Mouse (Mus musculus): ENCODE results near the gene 5330417C22Rik.

The 5330417C22Rik gene

GRCm38 (mm10) chr3:108542299-108542698, 6.0 kb upstream of the 5330417C22Rik start:
- TF ChIP-seq GATA4 (IDR thresholded peaks at IDR 0.05; ENCODE audit: insufficient replicate concordance, low read length) = no peak

GRCm38 (mm10) chr3:108537303-108537702, 967 bp upstream of the 5330417C22Rik start:
- no peak for TF ChIP-seq GATA4 (IDR thresholded peaks at IDR 0.05; ENCODE audit: insufficient replicate concordance, low read length)

GRCm38 (mm10) chr3:108535896-108536516, 330 bp downstream of the 5330417C22Rik start:
- no peak for TF ChIP-seq GATA4 (IDR thresholded peaks at IDR 0.05; ENCODE audit: insufficient replicate concordance, low read length)

GRCm38 (mm10) chr3:108533951-108534350, 2.4 kb downstream of the 5330417C22Rik start, which contains the start of gene 1700013F07Rik:
TSS of gene 1700013F07Rik (plus strand) at chr3:108534150.
- TF ChIP-seq GATA4 (IDR thresholded peaks at IDR 0.05; ENCODE audit: insufficient replicate concordance, low read length) = no peak

GRCm38 (mm10) chr3:108533114-108533885, 3.0 kb downstream of the 5330417C22Rik start:
- no peak for TF ChIP-seq GATA4 (IDR thresholded peaks at IDR 0.05; ENCODE audit: insufficient replicate concordance, low read length)

GRCm38 (mm10) chr3:108528489-108528888, 7.8 kb downstream of the 5330417C22Rik start:
- TF ChIP-seq GATA4 (IDR thresholded peaks at IDR 0.05; ENCODE audit: insufficient replicate concordance, low read length) = no peak

- TF ChIP-seq GATA4 (IDR thresholded peaks at IDR 0.05; ENCODE audit: insufficient replicate concordance, low read length) = no peak
Observed at GRCm38 (mm10) chr3:108523415-108523814, 12.9 kb downstream of the 5330417C22Rik start.

GRCm38 (mm10) chr3:108518276-108518675, 18.1 kb downstream of the 5330417C22Rik start:
- no peak for TF ChIP-seq GATA4 (IDR thresholded peaks at IDR 0.05; ENCODE audit: insufficient replicate concordance, low read length)

GRCm38 (mm10) chr3:108513465-108513864, 22.9 kb downstream of the 5330417C22Rik start:
- no peak for TF ChIP-seq GATA4 (IDR thresholded peaks at IDR 0.05; ENCODE audit: insufficient replicate concordance, low read length)

- TF ChIP-seq GATA4 (IDR thresholded peaks at IDR 0.05; ENCODE audit: insufficient replicate concordance, low read length) = no peak
Observed at GRCm38 (mm10) chr3:108510716-108511483, 25.4 kb downstream of the 5330417C22Rik start.

- TF ChIP-seq GATA4 (IDR thresholded peaks at IDR 0.05; ENCODE audit: insufficient replicate concordance, low read length) = no peak
Observed at GRCm38 (mm10) chr3:108510156-108510555, 26.2 kb downstream of the 5330417C22Rik start.

GRCm38 (mm10) chr3:108508745-108509474, 27.4 kb downstream of the 5330417C22Rik start:
- TF ChIP-seq GATA4 (IDR thresholded peaks at IDR 0.05; ENCODE audit: insufficient replicate concordance, low read length) = no peak

GRCm38 (mm10) chr3:108503908-108504307, 32.4 kb downstream of the 5330417C22Rik start:
- no peak for TF ChIP-seq GATA4 (IDR thresholded peaks at IDR 0.05; ENCODE audit: insufficient replicate concordance, low read length)

- no peak for TF ChIP-seq GATA4 (IDR thresholded peaks at IDR 0.05; ENCODE audit: insufficient replicate concordance, low read length)
Observed at GRCm38 (mm10) chr3:108499826-108500225, 36.5 kb downstream of the 5330417C22Rik start.

GRCm38 (mm10) chr3:108497602-108498001, 38.7 kb downstream of the 5330417C22Rik start:
- no peak for TF ChIP-seq GATA4 (IDR thresholded peaks at IDR 0.05; ENCODE audit: insufficient replicate concordance, low read length)
